Mouse (Mus musculus): Measurements from ENCODE around the gene Ubr7. TPM values are rescaled to one million over a fixed set of nuclear protein-coding genes. Genes with fewer than 3 reads are reported as not detected.

Ubr7 gene
- polyA plus RNA-seq, 1 experiment from 2014 or later = 35.3 TPM

GRCm38 (mm10) chr12:102778151-102778550, 20.4 kb downstream of the Ubr7 start:
- Histone ChIP-seq H3K4me1 (no peaks in the 10 kb centered on the region), H3K36me3 (peaks cover 44% of the 10 kb centered on the region)
- WGBS = 88% methylated on average over 5 of the region's 5 CpGs

GRCm38 (mm10) chr12:102779452-102779851, 21.7 kb downstream of the Ubr7 start:
- H3K36me3 ChIP-seq = peaks cover 54% of the 10 kb centered on the region

More at GRCm38 (mm10) chr12:102778151-102778550, 20.4 kb downstream of the Ubr7 start:
- no peak for ATAC-seq (ENCODE audit: low FRiP score)
- no peak overlapping the region for H3K4me2 ChIP-seq
- no peaks in the 10 kb centered on the region for H3K27me3 ChIP-seq (replicated peaks)
- H3K27ac ChIP-seq (replicated peaks) = no peak overlapping the region
- H3K9me3 ChIP-seq (replicated peaks) = no peaks in the 10 kb centered on the region
- no peak overlapping the region for H3K9ac ChIP-seq (replicated peaks)
- no peak overlapping the region for H3K4me3 ChIP-seq (replicated peaks)

GRCm38 (mm10) chr12:102782841-102783240, 25.1 kb downstream of the Ubr7 start:
- ATAC-seq (ENCODE audit: low FRiP score) = no peak
- Histone ChIP-seq H3K27me3 (replicated peaks) (no peaks in the 10 kb centered on the region), H3K4me1 (no peaks in the 10 kb centered on the region), H3K4me3 (replicated peaks) (no peak overlapping the region), H3K9ac (replicated peaks) (no peak overlapping the region), H3K36me3 (peaks cover 49% of the 10 kb centered on the region), H3K27ac (replicated peaks) (no peak overlapping the region), H3K9me3 (replicated peaks) (no peaks in the 10 kb centered on the region), H3K4me2 (no peak overlapping the region)
- 94% methylated on average over 5 of the region's 5 CpGs for WGBS

More at GRCm38 (mm10) chr12:102779452-102779851, 21.7 kb downstream of the Ubr7 start:
- 49% methylated on average over 3 of the region's 3 CpGs for WGBS
- no peak overlapping the region for H3K27ac ChIP-seq (replicated peaks)
- no peak overlapping the region for H3K9ac ChIP-seq (replicated peaks)
- no peaks in the 10 kb centered on the region for H3K9me3 ChIP-seq (replicated peaks)
- H3K4me2 ChIP-seq = no peak overlapping the region
- H3K4me3 ChIP-seq (replicated peaks) = no peak overlapping the region
- H3K27me3 ChIP-seq (replicated peaks) = no peaks in the 10 kb centered on the region
- no peak for ATAC-seq (ENCODE audit: low FRiP score)
- no peaks in the 10 kb centered on the region for H3K4me1 ChIP-seq

- no peak overlapping the region for H3K9ac ChIP-seq (replicated peaks)
- H3K4me1 ChIP-seq = no peaks in the 10 kb centered on the region
- no peak for ATAC-seq (ENCODE audit: low FRiP score)
- WGBS = 92% methylated on average over 19 of the region's 19 CpGs
- peaks cover 61% of the 10 kb centered on the region for H3K36me3 ChIP-seq
- H3K4me2 ChIP-seq = no peak overlapping the region
- H3K9me3 ChIP-seq (replicated peaks) = no peaks in the 10 kb centered on the region
- no peaks in the 10 kb centered on the region for H3K27me3 ChIP-seq (replicated peaks)
- no peak overlapping the region for H3K27ac ChIP-seq (replicated peaks)
- no peak overlapping the region for H3K4me3 ChIP-seq (replicated peaks)
Observed at GRCm38 (mm10) chr12:102784899-102785592, 27.3 kb downstream of the Ubr7 start.

- Histone ChIP-seq H3K36me3 (peaks cover 67% of the 10 kb centered on the region), H3K4me3 (replicated peaks) (no peak overlapping the region), H3K27ac (replicated peaks) (no peak overlapping the region), H3K9me3 (replicated peaks) (no peaks in the 10 kb centered on the region), H3K9ac (replicated peaks) (no peak overlapping the region), H3K27me3 (replicated peaks) (no peaks in the 10 kb centered on the region), H3K4me2 (no peak overlapping the region), H3K4me1 (no peaks in the 10 kb centered on the region)
- WGBS = 85% methylated on average over 5 of the region's 5 CpGs
- no peak for ATAC-seq (ENCODE audit: low FRiP score)
Observed at GRCm38 (mm10) chr12:102785593-102785985, 27.8 kb downstream of the Ubr7 start.

- 87% methylated on average over 7 of the region's 7 CpGs for WGBS
- Histone ChIP-seq H3K4me1 (no peaks in the 10 kb centered on the region), H3K4me2 (no peak overlapping the region), H3K4me3 (replicated peaks) (no peak overlapping the region), H3K27ac (replicated peaks) (no peak overlapping the region), H3K9ac (replicated peaks) (no peak overlapping the region), H3K36me3 (peaks cover 76% of the 10 kb centered on the region), H3K9me3 (replicated peaks) (no peaks in the 10 kb centered on the region), H3K27me3 (replicated peaks) (no peaks in the 10 kb centered on the region)
- ATAC-seq (ENCODE audit: low FRiP score) = no peak
Observed at GRCm38 (mm10) chr12:102787927-102788326, 30.2 kb downstream of the Ubr7 start.

- Histone ChIP-seq H3K9me3 (replicated peaks) (no peaks in the 10 kb centered on the region), H3K27ac (replicated peaks) (no peak overlapping the region), H3K4me2 (no peak overlapping the region), H3K4me1 (no peaks in the 10 kb centered on the region), H3K27me3 (replicated peaks) (no peaks in the 10 kb centered on the region), H3K4me3 (replicated peaks) (no peak overlapping the region), H3K36me3 (peaks cover 8% of the 10 kb centered on the region; the same call in 1 of the 2 replicates), H3K9ac (replicated peaks) (no peak overlapping the region)
- WGBS = 100% methylated on average over 2 of the region's 2 CpGs
- ATAC-seq (ENCODE audit: low FRiP score) = no peak
Observed at GRCm38 (mm10) chr12:102799528-102799927, 41.8 kb downstream of the Ubr7 start.

- Histone ChIP-seq H3K9ac (replicated peaks) (no peak overlapping the region), H3K27me3 (replicated peaks) (no peaks in the 10 kb centered on the region), H3K4me2 (no peak overlapping the region), H3K4me1 (no peaks in the 10 kb centered on the region), H3K9me3 (replicated peaks) (no peaks in the 10 kb centered on the region), H3K36me3 (peaks cover 15% of the 10 kb centered on the region; the same call in 1 of the 2 replicates), H3K27ac (replicated peaks) (no peak overlapping the region), H3K4me3 (replicated peaks) (no peak overlapping the region)
- WGBS = 77% methylated on average over 1 of the region's 1 CpGs
- no peak for ATAC-seq (ENCODE audit: low FRiP score)
Observed at GRCm38 (mm10) chr12:102814858-102815257, 57.1 kb downstream of the Ubr7 start.

- H3K27ac ChIP-seq (replicated peaks) = no peak overlapping the region
- H3K36me3 ChIP-seq = no peaks in the 10 kb centered on the region
- no peaks in the 10 kb centered on the region for H3K9me3 ChIP-seq (replicated peaks)
- H3K9ac ChIP-seq (replicated peaks) = no peak overlapping the region
- no peak overlapping the region for H3K4me2 ChIP-seq
- 93% methylated on average over 1 of the region's 1 CpGs for WGBS
- H3K4me3 ChIP-seq (replicated peaks) = no peak overlapping the region
- H3K4me1 ChIP-seq = no peaks in the 10 kb centered on the region
- H3K27me3 ChIP-seq (replicated peaks) = no peaks in the 10 kb centered on the region
- ATAC-seq (ENCODE audit: low FRiP score) = no peak
Observed at GRCm38 (mm10) chr12:102826399-102826798, 68.6 kb downstream of the Ubr7 start.

- Histone ChIP-seq H3K27ac (replicated peaks) (no peak overlapping the region), H3K4me1 (no peaks in the 10 kb centered on the region), H3K36me3 (no peaks in the 10 kb centered on the region), H3K9ac (replicated peaks) (no peak overlapping the region), H3K27me3 (replicated peaks) (no peaks in the 10 kb centered on the region), H3K9me3 (replicated peaks) (no peaks in the 10 kb centered on the region), H3K4me3 (replicated peaks) (no peak overlapping the region), H3K4me2 (no peak overlapping the region)
- no peak for ATAC-seq (ENCODE audit: low FRiP score)
- 89% methylated on average over 1 of the region's 1 CpGs for WGBS
Observed at GRCm38 (mm10) chr12:102827119-102827518, 69.4 kb downstream of the Ubr7 start.
